Mouse (Mus musculus) erythroblast, embryonic 14.5 days (primary cell): ENCODE measurements at regions not wholly inside any gene's neighbourhood (a gene's known extent, or its start where the extent isn't known, plus 50 kb on each side); places are given as distances from the start of the nearest gene placed in this dataset.

Experiments used
- GATA1 ChIP-seq: IDR thresholded peaks from 2 replicates; pipeline ENCODE4 v1.6.1; 2012; ENCODE audit warnings: low read length, inconsistent platforms, mixed read lengths
- TAL1 ChIP-seq: IDR thresholded peaks from 3 replicates; pipeline ENCODE4 v1.6.1; 2012; ENCODE audit warnings: low read length, inconsistent platforms, mixed read lengths

- TF ChIP-seq TAL1 (no peak), GATA1 (no peak)
Observed at GRCm38 (mm10) chr6:50973231-50973654, 319.0 kb upstream of the Npvf start.
